11 mouse cellular contexts compared by ENCODE assay signal in genomic region chr3:121467094-121467552, GRCm38 (mm10). TPM values are rescaled to one million over a fixed set of nuclear protein-coding genes. Genes with fewer than 3 reads are reported as not detected.
DNase-seq lines count a peak whose midpoint lies in the region; TF ChIP-seq lines count a peak whose summit lies in the region.
"Had no signal": no experiment of that assay in that cellular context is flagged by ENCODE, and none has a peak within 500 bp of the region (broad histone marks: within the 10 kb centered on the region; RNA-seq: fewer than 3 reads in every experiment).

No protein-coding gene starts in this region.

- no peak for TF ChIP-seq CTCF in kidney, adult 2 months (conservative IDR thresholded peaks at IDR 0.05; ENCODE audit: insufficient read depth, insufficient read length, low read depth, low read length)

- TF ChIP-seq POLR2A in kidney, adult 2 months (IDR thresholded peaks at IDR 0.05; ENCODE audit: low read depth, low read length) = no peak
- TF ChIP-seq POLR2A in myocyte (IDR thresholded peaks at IDR 0.05; ENCODE audit: insufficient read length, low read depth) = no peak

- 42% methylated on average over 10 of the region's 10 CpGs for WGBS in kidney, adult 2 months

- DNase-seq in B cell, adult 2 months = peak; percentile 56 to 57
- peak; percentile 48 for DNase-seq in Muller cell, postnatal 12 days (ENCODE audit: inconsistent ontology term)
- peak; percentile 43 for DNase-seq in kidney, adult 2 months
- DNase-seq in neural tube, embryonic 10.5 days (ENCODE audit: extremely low spot score, low spot score) = no peak
- DNase-seq in adrenal gland, postnatal 25 days = no peak
- DNase-seq in heart, adult 11 months = no peak
- no peak for DNase-seq in gastrocnemius, postnatal 4 days (ENCODE audit: low spot score in 2 of 2)
- DNase-seq: right cerebral cortex, postnatal 14 days had no signal

- H3K36me3 ChIP-seq in kidney, adult 2 months (ENCODE audit: control insufficient read depth, insufficient read depth, low read length) = no peaks in the 10 kb centered on the region
- no peaks in the 10 kb centered on the region for H3K36me3 ChIP-seq in myocyte (ENCODE audit: control insufficient read depth, insufficient read depth)
- H3K36me3 ChIP-seq: limb, embryonic 12.5 days had no signal

- H3K79me2 ChIP-seq in myocyte (ENCODE audit: control insufficient read depth, insufficient read depth) = no peaks in the 10 kb centered on the region

- no peaks in the 10 kb centered on the region for H3K27me3 ChIP-seq in kidney, adult 2 months (replicated peaks; ENCODE audit: control insufficient read depth, insufficient read depth, low read length)
- no peaks in the 10 kb centered on the region for H3K27me3 ChIP-seq in myocyte (ENCODE audit: control insufficient read depth, insufficient read depth, insufficient read length)
- H3K27me3 ChIP-seq: heart, embryonic 13.5 days; limb, embryonic 12.5 days had no signal

- peak overlapping the region; percentile 11 for H3K27ac ChIP-seq in kidney, adult 2 months (ENCODE audit: insufficient read depth, low read depth, low read length)
- H3K27ac ChIP-seq: heart, embryonic 13.5 days; limb, embryonic 12.5 days had no signal

- no peak overlapping the region for H3K4me2 ChIP-seq in myocyte (ENCODE audit: low read depth)
- H3K4me2 ChIP-seq: heart, embryonic 13.5 days; limb, embryonic 12.5 days had no signal

- H3K4me1 ChIP-seq in kidney, adult 2 months (ENCODE audit: control insufficient read depth, insufficient read depth, low read length) = peaks cover 6% of the 10 kb centered on the region; the same call in 1 of the 2 replicates

- no peak overlapping the region for H3ac ChIP-seq in myocyte (ENCODE audit: control insufficient read depth, insufficient read length)

- H3K4me3 ChIP-seq in kidney, adult 2 months (ENCODE audit: insufficient read depth, low read depth, low read length) = no peak overlapping the region
- H3K4me3 ChIP-seq in myocyte = no peak overlapping the region
- H3K4me3 ChIP-seq: heart, embryonic 13.5 days; limb, embryonic 12.5 days had no signal

TF ChIP-seq in myocyte, 11 proteins besides CTCF, POLR2A, EP300 and RAD21:
- TF ChIP-seq POLR2AphosphoS2 (IDR thresholded peaks at IDR 0.05; ENCODE audit: insufficient read length, low read depth) (peak; percentile 26), E2F4 (IDR thresholded peaks at IDR 0.05; ENCODE audit: insufficient read depth) (no peak), MYOG (IDR thresholded peaks at IDR 0.05; ENCODE audit: control insufficient read depth in 1 of 3, insufficient read depth in 1 of 3, insufficient read length in 2 of 3, low read depth in 2 of 3) (peak in 1 of 3 experiments; percentile 36), REST (IDR thresholded peaks at IDR 0.05; ENCODE audit: insufficient read depth, insufficient read length) (no peak), TCF12 (IDR thresholded peaks at IDR 0.05; ENCODE audit: insufficient read depth, poor library complexity, severe bottlenecking) (no peak)

RNA-seq across cellular contexts. Expression of gene Cnn3, which starts 40.8 kb away (rescaled TPM):
- polyA plus RNA-seq in kidney, adult 2 months (2012; rRNA removed) = 253 and 268 TPM in 2 replicates
- polyA plus RNA-seq in myocyte (2012; fragmentation: generic; extraction: Trizol) = 589 TPM
- total RNA-seq in adrenal gland, postnatal 25 days (2021) = 220 and 297 TPM in 2 replicates
- total RNA-seq in gastrocnemius, postnatal 4 days (2021) = 100 to 1,000 TPM; 194 to 214 TPM

Comparison
In these comparisons a context has a peak if more than half of its experiments do, and no peak if none do; other contexts are left out.
1. DNase-seq: peak in B cell, adult 2 months (2 of 2), Muller cell, postnatal 12 days (single experiment) and kidney, adult 2 months (single experiment); none in neural tube, embryonic 10.5 days (single experiment), adrenal gland, postnatal 25 days (single experiment), heart, adult 11 months (single experiment) and gastrocnemius, postnatal 4 days (0 of 2).